Mouse (Mus musculus) cerebellum, adult 18-20 months (tissue): Measurements from ENCODE around the gene Dcun1d4.
A peak's percentile ranks its signal among the peaks of the same experiment; 100 is the strongest.

Source experiments
- DNase-seq, 2 experiments: peaks; one replicate each; pipeline ENCODE4 v3.0.0; 2021

Gene Dcun1d4

GRCm38 (mm10) chr5:73500867-73501440 is 20.2 kb downstream of the Dcun1d4 start:
- no peak for DNase-seq

GRCm38 (mm10) chr5:73502422-73502821 is 21.6 kb downstream of the Dcun1d4 start:
- DNase-seq: no peak

DNA sequence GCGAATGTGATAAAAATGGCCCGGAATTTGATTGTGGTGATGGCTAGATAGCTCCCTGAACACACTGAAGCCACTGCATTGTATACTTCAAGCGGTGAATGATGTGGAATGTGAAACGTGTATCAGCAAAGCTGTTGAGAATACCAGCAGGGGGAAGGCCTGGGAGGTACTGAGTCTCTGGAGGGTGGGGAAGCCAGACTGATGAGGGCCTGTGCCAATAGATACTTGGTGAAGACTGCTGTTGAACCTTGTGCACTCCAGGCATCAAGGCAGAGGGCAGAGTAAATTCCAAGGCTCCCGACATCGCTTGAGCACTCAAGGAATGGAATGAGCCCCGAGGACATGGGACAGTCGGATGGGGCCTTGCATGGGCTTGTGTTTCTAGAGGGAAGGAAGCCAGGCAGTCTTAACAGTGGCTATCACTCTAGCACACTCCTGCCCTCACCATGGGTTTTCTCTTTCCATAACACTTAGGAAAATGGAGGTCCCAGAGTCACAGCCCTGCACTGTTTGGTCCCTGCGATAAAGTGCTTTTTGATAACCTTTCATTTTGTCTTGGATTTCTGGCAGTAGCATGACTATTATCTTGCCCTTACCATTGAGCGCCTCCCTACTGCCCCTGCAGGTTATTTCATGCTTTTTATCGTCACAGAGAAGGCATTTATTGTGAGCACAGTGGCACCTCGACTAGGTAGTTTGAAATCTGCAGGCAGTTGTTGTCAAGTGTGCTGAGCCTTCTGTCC is 22.4 kb downstream of the Dcun1d4 start:
- DNase-seq: no peak

GRCm38 (mm10) chr5:73511074-73511473 is 30.3 kb downstream of the Dcun1d4 start:
- no peak for DNase-seq

DNA sequence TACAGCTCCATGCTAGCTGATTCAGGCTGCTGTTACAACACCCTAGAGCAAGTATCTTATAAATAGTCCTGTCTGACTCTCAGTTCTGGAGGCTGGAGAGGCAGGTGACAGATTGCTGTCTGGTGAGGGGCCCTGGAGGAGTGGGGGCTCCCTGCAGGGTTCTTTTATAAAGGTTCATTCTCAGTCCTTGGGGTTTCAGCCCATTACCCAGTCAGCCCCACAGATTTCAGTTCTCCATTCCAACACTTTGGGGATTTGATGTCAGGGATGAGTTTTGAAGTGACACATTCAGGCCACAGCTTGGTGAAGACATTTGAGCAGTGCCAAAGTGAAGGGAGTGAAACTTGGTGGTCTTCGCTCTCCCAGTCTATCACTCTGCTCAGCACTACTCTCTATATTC is 31.4 kb downstream of the Dcun1d4 start:
- no peak for DNase-seq

- DNase-seq: no peak
Measured at GRCm38 (mm10) chr5:73512661-73513060, 31.9 kb downstream of the Dcun1d4 start.

GRCm38 (mm10) chr5:73514202-73514601 is 33.4 kb downstream of the Dcun1d4 start:
- no peak for DNase-seq

DNA sequence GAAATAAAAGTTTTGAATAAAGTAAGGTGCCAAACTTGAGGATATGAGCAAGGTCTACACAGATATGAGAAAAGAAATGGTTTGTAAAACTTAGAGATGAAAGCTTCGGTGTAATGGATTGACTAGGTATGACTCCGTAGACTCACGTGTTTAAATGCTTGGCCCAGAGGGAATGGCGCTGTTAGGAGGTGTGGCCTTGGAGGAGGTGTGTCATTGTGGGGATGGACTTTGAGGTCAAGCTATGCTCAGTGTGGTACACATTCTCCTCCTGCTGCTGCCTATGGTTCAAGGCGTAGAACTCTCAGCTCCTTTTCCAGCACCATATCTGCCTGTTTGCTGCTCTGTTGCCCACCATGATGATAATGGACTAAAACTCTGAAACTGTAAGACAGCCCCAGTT is 36.5 kb downstream of the Dcun1d4 start:
- DNase-seq: no peak

DNA sequence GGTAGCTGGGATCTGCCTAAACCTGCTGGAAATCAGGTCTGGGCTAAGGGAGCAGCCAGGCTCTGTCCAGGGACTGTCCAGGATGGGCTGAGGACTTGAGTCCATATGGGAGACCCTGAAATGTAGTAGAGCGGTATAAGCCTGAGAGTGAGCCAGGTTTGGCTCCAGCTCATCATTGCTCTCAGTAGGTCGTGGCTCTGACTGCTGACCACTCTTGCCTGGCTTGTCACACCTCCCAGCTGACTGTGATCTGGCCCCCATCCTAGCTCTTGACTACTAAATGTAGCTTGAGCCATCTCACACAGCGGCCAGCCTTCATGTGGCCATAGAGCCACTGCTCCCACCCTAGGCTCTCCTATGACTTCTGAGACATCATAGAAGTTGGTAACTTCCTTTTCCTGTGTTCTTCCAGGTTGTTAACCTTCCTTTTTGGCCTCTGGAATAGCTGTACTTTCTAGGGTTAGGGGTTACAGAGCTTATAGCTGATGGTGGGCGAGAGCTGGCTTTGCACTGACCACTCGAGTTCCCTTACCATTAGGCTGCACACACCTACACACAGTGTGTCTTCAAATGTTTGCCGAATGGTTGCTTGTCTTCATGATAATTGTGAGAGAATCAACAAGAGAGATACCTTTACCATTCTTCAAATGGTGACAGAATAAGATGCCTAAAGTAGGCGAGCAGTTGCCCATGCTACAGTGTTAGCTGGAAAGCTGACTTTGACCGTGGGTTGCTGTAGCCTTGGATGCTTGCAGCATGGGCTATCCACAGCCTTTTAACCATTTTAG is 37.8 kb downstream of the Dcun1d4 start:
- DNase-seq: no peak

DNA sequence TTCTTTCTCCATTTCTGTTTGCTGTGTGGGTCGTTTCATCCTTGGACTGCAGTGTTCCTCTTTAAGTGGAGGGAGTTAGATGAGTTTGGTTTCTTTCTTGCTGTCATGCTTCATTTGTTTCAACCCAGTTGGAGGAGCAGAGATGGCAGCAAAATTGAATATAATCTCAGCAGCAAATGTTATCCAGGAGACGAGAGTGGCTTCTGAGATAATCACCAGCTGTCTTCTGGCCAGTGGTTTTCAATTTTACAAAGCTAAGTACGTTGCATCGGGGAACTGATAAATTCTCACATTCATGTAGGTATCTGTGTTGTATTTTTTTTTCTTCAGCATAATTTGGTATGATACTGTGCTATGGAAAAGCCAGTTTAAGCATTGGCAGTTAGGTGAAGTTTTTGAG is 40.0 kb downstream of the Dcun1d4 start:
- no peak for DNase-seq

GRCm38 (mm10) chr5:73523227-73523626 is 42.4 kb downstream of the Dcun1d4 start:
- no peak for DNase-seq

GRCm38 (mm10) chr5:73524300-73525000 is 43.6 kb downstream of the Dcun1d4 start:
- DNase-seq: no peak

DNA sequence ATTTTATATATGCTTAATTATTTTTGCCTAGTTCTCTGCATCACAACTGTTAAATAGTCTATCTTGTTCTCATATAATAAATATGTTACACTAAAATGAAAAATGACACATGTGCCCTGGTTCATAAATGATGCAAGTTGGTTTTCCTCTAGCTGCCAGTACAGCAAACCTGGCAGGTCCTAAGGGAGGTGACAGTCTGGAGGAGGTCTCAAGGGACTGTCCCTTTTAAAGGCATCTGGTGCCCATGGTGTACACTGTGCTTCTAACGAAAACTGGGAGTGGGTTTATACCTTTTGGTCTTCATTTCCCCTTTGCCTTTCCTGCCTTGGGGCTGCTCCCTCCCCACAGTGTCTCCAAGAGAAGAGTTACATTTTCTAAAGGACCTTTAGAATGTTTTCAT is 51.4 kb downstream of the Dcun1d4 start:
- DNase-seq: no peak

DNA sequence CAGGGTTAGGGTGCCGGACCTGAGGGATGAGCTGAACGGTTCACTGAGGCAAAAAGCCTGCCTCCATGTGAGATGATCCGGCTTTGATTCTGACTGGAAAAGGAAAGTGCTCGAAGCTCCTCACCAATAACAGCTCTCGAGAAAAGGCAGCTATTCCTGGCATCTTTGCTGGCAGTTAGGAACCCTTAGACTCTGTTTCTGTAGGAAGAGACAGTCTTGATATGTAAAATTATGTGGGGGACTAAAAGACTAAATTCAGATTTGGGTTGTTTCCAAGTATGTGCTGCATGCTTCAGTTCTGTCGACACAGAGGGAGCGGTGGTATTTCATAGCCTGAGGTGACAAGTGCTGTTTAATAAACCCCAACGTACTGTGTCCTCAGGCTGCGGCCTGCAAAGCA is 52.1 kb downstream of the Dcun1d4 start:
- no peak for DNase-seq

- no peak for DNase-seq
Measured at GRCm38 (mm10) chr5:73537669-73538068, 56.9 kb downstream of the Dcun1d4 start.

- DNase-seq: no peak
Measured at GRCm38 (mm10) chr5:73538586-73539298, 57.9 kb downstream of the Dcun1d4 start.

DNA sequence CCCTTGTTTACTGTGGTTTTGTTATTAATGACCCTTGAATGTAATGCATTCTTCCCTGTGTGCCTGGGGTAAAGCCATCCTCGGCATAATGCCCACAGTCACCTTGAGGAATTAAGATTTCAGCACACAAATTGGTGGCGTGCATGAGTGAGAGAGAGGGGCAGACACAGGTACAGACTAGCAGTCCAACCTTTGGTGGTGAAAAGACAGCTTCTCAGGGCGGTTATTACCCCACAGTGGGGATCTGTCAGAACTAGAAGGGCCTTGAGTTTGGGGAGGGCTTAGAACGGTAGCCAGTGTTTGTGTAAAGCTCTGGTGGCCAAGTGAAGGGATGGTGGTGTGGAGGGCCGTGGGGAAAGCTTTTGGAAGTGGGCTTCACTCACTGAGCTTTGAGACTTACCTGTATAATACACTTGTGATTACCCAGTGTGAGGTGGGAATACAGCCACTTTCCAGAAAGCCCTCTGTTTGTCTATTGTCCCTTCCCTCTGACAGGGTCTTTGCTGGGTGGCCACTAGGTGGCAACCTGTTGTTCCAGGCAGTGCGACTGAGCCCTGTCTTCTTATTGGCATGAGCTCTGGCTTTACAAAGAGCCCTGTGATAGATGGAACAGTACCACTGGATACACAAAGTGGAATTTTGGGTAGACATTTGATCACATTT is 59.2 kb downstream of the Dcun1d4 start:
- peak; percentile 41 to 46 for DNase-seq

DNA sequence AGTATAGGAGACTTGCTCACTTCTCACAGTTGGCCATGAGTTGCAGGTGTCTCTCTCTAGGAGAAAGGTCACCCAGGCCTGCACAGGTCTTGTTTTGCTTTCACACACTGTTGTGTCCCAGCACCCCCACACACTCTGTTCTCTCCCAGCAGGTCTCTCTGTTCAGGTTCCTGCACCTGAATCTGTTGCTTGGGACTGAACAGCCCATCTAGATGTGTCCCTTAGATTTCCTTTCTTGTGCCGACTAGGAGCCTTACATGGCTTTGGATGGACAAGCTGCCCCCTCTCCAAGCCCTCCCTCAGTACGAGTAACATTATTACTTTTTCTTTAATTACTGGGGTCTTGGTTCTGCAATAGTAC is 59.7 kb downstream of the Dcun1d4 start:
- DNase-seq: no peak

DNA sequence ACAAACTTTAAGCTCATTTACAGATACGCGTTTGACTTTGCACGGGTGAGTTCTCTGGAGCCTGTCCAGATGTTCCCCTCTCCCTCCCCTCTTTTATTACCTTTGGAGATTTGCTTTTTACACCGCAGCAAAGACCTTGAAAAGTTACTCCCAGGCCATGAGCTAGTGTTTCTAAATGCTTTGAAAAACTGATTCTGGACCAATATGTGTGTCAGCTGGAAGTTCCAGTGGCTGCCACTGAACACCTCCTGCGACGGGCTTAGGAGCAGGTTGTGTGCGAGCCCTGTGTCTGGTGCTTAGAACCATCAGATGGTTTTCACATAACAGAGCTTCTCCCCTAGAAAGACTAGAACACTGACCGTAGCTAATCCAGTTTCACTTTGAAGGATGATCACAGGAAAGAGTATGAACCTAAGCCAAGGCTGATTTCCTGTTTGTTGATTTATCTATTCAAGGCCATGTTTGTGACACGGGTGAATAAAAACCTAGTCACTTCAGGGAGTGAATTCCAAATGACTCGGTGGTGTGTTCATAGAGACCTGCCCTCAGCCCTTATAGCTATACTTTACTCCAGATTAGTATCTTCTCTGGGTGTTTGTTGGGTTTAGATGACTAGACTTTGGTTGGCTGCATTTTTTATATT is 63.4 kb downstream of the Dcun1d4 start:
- no peak for DNase-seq

DNA sequence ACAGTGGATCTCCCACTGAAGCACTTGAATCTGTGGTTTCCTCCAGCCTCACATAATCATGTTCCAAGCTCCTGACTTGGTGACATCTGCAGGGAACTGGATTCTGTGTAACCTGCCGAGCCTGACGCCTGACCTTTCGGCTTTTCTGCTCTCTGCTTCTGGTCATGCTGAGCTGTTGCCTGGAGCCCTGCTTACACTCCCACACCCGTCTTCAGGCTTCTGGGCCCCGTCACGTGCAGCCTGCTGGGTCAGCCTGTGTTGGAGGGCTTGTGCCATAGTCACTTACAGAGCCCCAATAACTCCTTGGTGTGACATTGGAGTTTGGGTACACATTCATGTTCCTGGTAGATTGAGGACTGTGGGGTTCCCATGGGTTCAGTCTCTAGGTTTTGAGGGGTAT is 64.8 kb downstream of the Dcun1d4 start:
- DNase-seq: no peak

DNA sequence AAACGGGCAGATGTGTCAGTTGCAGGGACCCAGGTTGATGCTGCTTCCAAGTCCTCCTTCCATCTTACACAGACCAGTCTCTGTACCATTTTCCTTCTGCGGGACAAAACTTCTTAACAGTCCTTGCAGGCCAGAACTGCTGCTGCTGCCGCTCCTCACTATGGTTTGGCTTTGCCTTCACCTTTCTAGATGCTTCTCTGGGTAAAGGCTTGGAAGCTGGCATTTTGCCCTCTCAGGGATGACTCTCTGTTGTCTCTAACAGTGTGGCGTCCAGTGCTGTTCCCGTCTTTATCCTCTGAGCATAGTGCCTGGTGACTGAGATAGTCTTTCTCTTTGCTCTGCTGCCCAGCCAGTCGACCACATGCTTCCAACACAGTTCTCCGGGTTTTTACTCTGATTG is 66.5 kb downstream of the Dcun1d4 start:
- DNase-seq: no peak

GRCm38 (mm10) chr5:73548237-73548636 is 67.4 kb downstream of the Dcun1d4 start:
- no peak for DNase-seq
